Mouse (Mus musculus): ENCODE results near the gene Prkd1.
A peak's percentile ranks its signal among the peaks of the same experiment; 100 is the strongest.
"Not testable (repeated sequence)": the region's sequence is repeated elsewhere in the genome, so short reads cannot be mapped to it uniquely, and the experiment has no call there.

The Prkd1 gene

GRCm38 (mm10) chr12:50648671-50649541, at the start of gene Prkd1:
Prkd1 (minus strand) TSS chr12:50649098.
- DNase-seq (ENCODE audit: low read depth, low spot score) = no peak

GRCm38 (mm10) chr12:50697492-50697891, 48.6 kb upstream of the Prkd1 start:
- DNase-seq (ENCODE audit: low read depth, low spot score) = peak; percentile 12

GRCm38 (mm10) chr12:50648176-50648670, 675 bp downstream of the Prkd1 start:
- peak; percentile 20 for DNase-seq (ENCODE audit: low read depth, low spot score)

- DNase-seq (ENCODE audit: low read depth, low spot score) = no peak
Measured at GRCm38 (mm10) chr12:50646857-50647256, 2.0 kb downstream of the Prkd1 start.

GRCm38 (mm10) chr12:50642671-50643070, 6.2 kb downstream of the Prkd1 start:
- no peak for DNase-seq (ENCODE audit: low read depth, low spot score)

GRCm38 (mm10) chr12:50640171-50640570, 8.7 kb downstream of the Prkd1 start:
- no peak for DNase-seq (ENCODE audit: low read depth, low spot score)

GRCm38 (mm10) chr12:50634436-50634835, 14.5 kb downstream of the Prkd1 start:
- no peak for DNase-seq (ENCODE audit: low read depth, low spot score)

GRCm38 (mm10) chr12:50626100-50626499, 22.8 kb downstream of the Prkd1 start:
- not testable (repeated sequence) for DNase-seq (ENCODE audit: low read depth, low spot score)

GRCm38 (mm10) chr12:50624175-50624574, 24.7 kb downstream of the Prkd1 start:
- DNase-seq (ENCODE audit: low read depth, low spot score) = no peak

- DNase-seq (ENCODE audit: low read depth, low spot score) = no peak
Measured at GRCm38 (mm10) chr12:50615852-50616251, 33.0 kb downstream of the Prkd1 start.

- no peak for DNase-seq (ENCODE audit: low read depth, low spot score)
Measured at GRCm38 (mm10) chr12:50614341-50614740, 34.6 kb downstream of the Prkd1 start.

- DNase-seq (ENCODE audit: low read depth, low spot score) = no peak
Measured at GRCm38 (mm10) chr12:50606703-50607500, 42.0 kb downstream of the Prkd1 start.

- no peak for DNase-seq (ENCODE audit: low read depth, low spot score)
Measured at GRCm38 (mm10) chr12:50599370-50599769, 49.5 kb downstream of the Prkd1 start.

- DNase-seq (ENCODE audit: low read depth, low spot score) = no peak
Measured at GRCm38 (mm10) chr12:50598053-50598988, 50.6 kb downstream of the Prkd1 start.

GRCm38 (mm10) chr12:50597467-50597866, 51.4 kb downstream of the Prkd1 start:
- no peak for DNase-seq (ENCODE audit: low read depth, low spot score)

GRCm38 (mm10) chr12:50595777-50596176, 53.1 kb downstream of the Prkd1 start:
- no peak for DNase-seq (ENCODE audit: low read depth, low spot score)

GRCm38 (mm10) chr12:50594506-50594905, 54.4 kb downstream of the Prkd1 start:
- no peak for DNase-seq (ENCODE audit: low read depth, low spot score)

GRCm38 (mm10) chr12:50593481-50593880, 55.4 kb downstream of the Prkd1 start:
- no peak for DNase-seq (ENCODE audit: low read depth, low spot score)

GRCm38 (mm10) chr12:50588137-50588761, 60.6 kb downstream of the Prkd1 start:
- no peak for DNase-seq (ENCODE audit: low read depth, low spot score)

GRCm38 (mm10) chr12:50565198-50565597, 83.7 kb downstream of the Prkd1 start:
- no peak for DNase-seq (ENCODE audit: low read depth, low spot score)

GRCm38 (mm10) chr12:50560536-50560935, 88.4 kb downstream of the Prkd1 start:
- no peak for DNase-seq (ENCODE audit: low read depth, low spot score)

Data from ES-CJ7 (cell line).